Mouse (Mus musculus): ENCODE measurements around the gene Flywch2.

GRCm38 (mm10) chr17:23757581-23757980 lies 28.3 kb downstream of the Flywch2 start:
- TF ChIP-seq CTCF (IDR thresholded peaks at IDR 0.05; ENCODE audit: borderline replicate concordance, extremely low read depth, insufficient read depth, insufficient read length) (no peak), POLR2A (IDR thresholded peaks at IDR 0.05; ENCODE audit: borderline replicate concordance, extremely low read depth, insufficient read depth, insufficient read length, poor library complexity, severe bottlenecking) (no peak)

Data from brain, embryonic 14.5 days (tissue).